Mouse (Mus musculus): Measurements from ENCODE around the gene Znrf4. TPM values are rescaled to one million over a fixed set of nuclear protein-coding genes. Genes with fewer than 3 reads are reported as not detected.
A peak's percentile ranks its signal among the peaks of the same experiment; 100 is the strongest.
"Not testable (repeated sequence)": the region's sequence is repeated elsewhere in the genome, so short reads cannot be mapped to it uniquely, and the experiment has no call there.

The Znrf4 gene
- polyA plus RNA-seq, 1 experiment = not detected

GRCm38 (mm10) chr17:56506417-56507065 is 5.7 kb downstream of the Znrf4 start:
- TF ChIP-seq MYOD1 (IDR thresholded peaks at IDR 0.05; ENCODE audit: control insufficient read depth in 1 of 3, insufficient read length in 2 of 3, low read depth in 2 of 3) (no peak), REST (IDR thresholded peaks at IDR 0.05; ENCODE audit: insufficient read depth, insufficient read length) (no peak), TCF12 (IDR thresholded peaks at IDR 0.05; ENCODE audit: insufficient read depth, poor library complexity, severe bottlenecking) (no peak), CEBPB (IDR thresholded peaks at IDR 0.05; ENCODE audit: insufficient read depth, poor library complexity, severe bottlenecking) (no peak), E2F4 (IDR thresholded peaks at IDR 0.05; ENCODE audit: insufficient read depth) (no peak), POLR2AphosphoS2 (IDR thresholded peaks at IDR 0.05; ENCODE audit: insufficient read length, low read depth) (no peak), POLR2A (IDR thresholded peaks at IDR 0.05; ENCODE audit: insufficient read length, low read depth) (no peak), MYOG (IDR thresholded peaks at IDR 0.05; ENCODE audit: control insufficient read depth in 1 of 3, insufficient read depth in 1 of 3, insufficient read length in 2 of 3, low read depth in 2 of 3) (no peak), TCF3 (IDR thresholded peaks at IDR 0.05; ENCODE audit: insufficient read length, low read depth) (no peak), MAX (IDR thresholded peaks at IDR 0.05; ENCODE audit: low read depth) (no peak), USF1 (IDR thresholded peaks at IDR 0.05; ENCODE audit: low read depth) (no peak), SRF (IDR thresholded peaks at IDR 0.05; ENCODE audit: control insufficient read depth, insufficient read length, low read depth) (no peak)
- H3K4me2 ChIP-seq (ENCODE audit: low read depth) = peak overlapping the region; percentile 96
- peak overlapping the region; percentile 70 for H3ac ChIP-seq (ENCODE audit: control insufficient read depth, insufficient read length)
- H3K4me3 ChIP-seq = peak overlapping the region; percentile 49
- no peaks in the 10 kb centered on the region for H3K36me3 ChIP-seq (ENCODE audit: control insufficient read depth, insufficient read depth)
- no peaks in the 10 kb centered on the region for H3K79me2 ChIP-seq (ENCODE audit: control insufficient read depth, insufficient read depth)
- peaks cover 2% of the 10 kb centered on the region for H3K27me3 ChIP-seq (ENCODE audit: control insufficient read depth, insufficient read depth, insufficient read length)

DNA sequence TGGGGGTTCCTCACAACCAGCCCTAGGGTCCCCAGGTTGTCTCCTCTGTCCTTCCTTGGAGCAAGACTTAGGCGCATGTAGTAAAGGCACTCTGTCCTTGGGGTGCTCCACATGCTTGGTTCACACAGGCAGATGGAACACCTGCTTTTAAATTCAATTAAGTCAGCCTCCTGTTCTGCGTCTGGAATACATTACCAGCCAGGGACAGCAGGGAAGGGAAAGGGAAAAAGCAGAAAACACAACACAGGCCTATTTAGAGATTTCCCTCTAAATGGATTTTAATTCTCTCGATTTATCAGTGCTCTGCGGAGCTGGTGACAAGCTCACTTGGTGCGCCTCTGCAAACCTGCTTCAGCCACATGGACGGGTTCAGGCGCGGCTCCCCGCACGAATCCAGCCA is 6.8 kb downstream of the Znrf4 start:
- TF ChIP-seq POLR2A (IDR thresholded peaks at IDR 0.05; ENCODE audit: insufficient read length, low read depth) (no peak), E2F4 (IDR thresholded peaks at IDR 0.05; ENCODE audit: insufficient read depth) (no peak), CEBPB (IDR thresholded peaks at IDR 0.05; ENCODE audit: insufficient read depth, poor library complexity, severe bottlenecking) (no peak), USF1 (IDR thresholded peaks at IDR 0.05; ENCODE audit: low read depth) (no peak), SRF (IDR thresholded peaks at IDR 0.05; ENCODE audit: control insufficient read depth, insufficient read length, low read depth) (no peak), POLR2AphosphoS2 (IDR thresholded peaks at IDR 0.05; ENCODE audit: insufficient read length, low read depth) (no peak), TCF12 (IDR thresholded peaks at IDR 0.05; ENCODE audit: insufficient read depth, poor library complexity, severe bottlenecking) (no peak), TCF3 (IDR thresholded peaks at IDR 0.05; ENCODE audit: insufficient read length, low read depth) (no peak), MYOD1 (IDR thresholded peaks at IDR 0.05; ENCODE audit: control insufficient read depth in 1 of 3, insufficient read length in 2 of 3, low read depth in 2 of 3) (no peak), REST (IDR thresholded peaks at IDR 0.05; ENCODE audit: insufficient read depth, insufficient read length) (no peak), MAX (IDR thresholded peaks at IDR 0.05; ENCODE audit: low read depth) (no peak), MYOG (IDR thresholded peaks at IDR 0.05; ENCODE audit: control insufficient read depth in 1 of 3, insufficient read depth in 1 of 3, insufficient read length in 2 of 3, low read depth in 2 of 3) (no peak)
- H3K79me2 ChIP-seq (ENCODE audit: control insufficient read depth, insufficient read depth) = no peaks in the 10 kb centered on the region
- H3ac ChIP-seq (ENCODE audit: control insufficient read depth, insufficient read length) = no peak overlapping the region
- H3K36me3 ChIP-seq (ENCODE audit: control insufficient read depth, insufficient read depth) = no peaks in the 10 kb centered on the region
- no peak overlapping the region for H3K4me3 ChIP-seq
- no peak overlapping the region for H3K4me2 ChIP-seq (ENCODE audit: low read depth)
- no peaks in the 10 kb centered on the region for H3K27me3 ChIP-seq (ENCODE audit: control insufficient read depth, insufficient read depth, insufficient read length)

- TF ChIP-seq MYOD1 (IDR thresholded peaks at IDR 0.05; ENCODE audit: control insufficient read depth in 1 of 3, insufficient read length in 2 of 3, low read depth in 2 of 3) (no peak), E2F4 (IDR thresholded peaks at IDR 0.05; ENCODE audit: insufficient read depth) (no peak), CEBPB (IDR thresholded peaks at IDR 0.05; ENCODE audit: insufficient read depth, poor library complexity, severe bottlenecking) (no peak), TCF3 (IDR thresholded peaks at IDR 0.05; ENCODE audit: insufficient read length, low read depth) (no peak), REST (IDR thresholded peaks at IDR 0.05; ENCODE audit: insufficient read depth, insufficient read length) (no peak), POLR2A (IDR thresholded peaks at IDR 0.05; ENCODE audit: insufficient read length, low read depth) (no peak), MYOG (IDR thresholded peaks at IDR 0.05; ENCODE audit: control insufficient read depth in 1 of 3, insufficient read depth in 1 of 3, insufficient read length in 2 of 3, low read depth in 2 of 3) (no peak), POLR2AphosphoS2 (IDR thresholded peaks at IDR 0.05; ENCODE audit: insufficient read length, low read depth) (no peak), TCF12 (IDR thresholded peaks at IDR 0.05; ENCODE audit: insufficient read depth, poor library complexity, severe bottlenecking) (no peak), MAX (IDR thresholded peaks at IDR 0.05; ENCODE audit: low read depth) (no peak), USF1 (IDR thresholded peaks at IDR 0.05; ENCODE audit: low read depth) (no peak)
- Histone ChIP-seq H3K36me3 (ENCODE audit: control insufficient read depth, insufficient read depth) (no peaks in the 10 kb centered on the region), H3K4me3 (no peak overlapping the region), H3K79me2 (ENCODE audit: control insufficient read depth, insufficient read depth) (no peaks in the 10 kb centered on the region), H3K27me3 (ENCODE audit: control insufficient read depth, insufficient read depth, insufficient read length) (no peaks in the 10 kb centered on the region), H3K4me2 (ENCODE audit: low read depth) (no peak overlapping the region), H3ac (ENCODE audit: control insufficient read depth, insufficient read length) (no peak overlapping the region)
Measured at GRCm38 (mm10) chr17:56502526-56502925, 9.7 kb downstream of the Znrf4 start.

GRCm38 (mm10) chr17:56501635-56502400 is 10.4 kb downstream of the Znrf4 start:
- H3ac ChIP-seq (ENCODE audit: control insufficient read depth, insufficient read length); H3K4me3 ChIP-seq; H3K27me3 ChIP-seq (ENCODE audit: control insufficient read depth, insufficient read depth, insufficient read length); H3K36me3 ChIP-seq (ENCODE audit: control insufficient read depth, insufficient read depth); H3K79me2 ChIP-seq (ENCODE audit: control insufficient read depth, insufficient read depth); H3K4me2 ChIP-seq (ENCODE audit: low read depth): not testable (repeated sequence)
